Mouse (Mus musculus): ENCODE data around the gene Nt5dc2. TPM values are rescaled to one million over a fixed set of nuclear protein-coding genes. Genes with fewer than 3 reads are reported as not detected.

Gene Nt5dc2
- polyA plus RNA-seq, 1 experiment from 2014 or later, result 401 TPM

DNA sequence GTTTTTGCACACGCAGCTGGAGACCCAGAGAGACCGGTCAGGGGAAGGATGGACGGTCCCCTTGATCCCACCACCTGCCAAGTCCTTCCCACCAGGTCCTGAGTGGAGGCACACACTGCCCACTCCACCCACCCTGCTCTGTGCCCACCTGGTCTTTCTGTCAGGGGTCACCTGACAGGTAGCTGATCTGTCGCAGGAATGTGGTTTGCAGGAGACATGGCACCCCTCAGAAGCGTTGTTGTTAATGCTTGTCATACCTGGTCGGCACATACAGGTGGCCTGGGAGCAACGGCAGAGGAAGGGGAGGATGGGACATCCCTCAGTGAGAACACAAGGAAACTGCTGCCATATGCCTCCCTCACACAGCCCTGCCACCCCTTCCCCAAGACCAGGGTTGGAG, 30.3 kb downstream of the Nt5dc2 start:
- no peak overlapping the region for H3K27ac ChIP-seq (ENCODE audit: low read depth, low read length)
- DNase-seq (ENCODE audit: low spot score) (no peak), ATAC-seq (replicated peaks; ENCODE audit: low FRiP score) (no peak)
- no peak overlapping the region for H3K4me3 ChIP-seq (ENCODE audit: low read depth, low read length)
- no peak overlapping the region for H3K9ac ChIP-seq (ENCODE audit: low read depth, low read length)
- H3K4me1 ChIP-seq (replicated peaks; ENCODE audit: control insufficient read depth, insufficient read depth, low read length), result peaks cover 19% of the 10 kb centered on the region
- 77% methylated on average over 7 of the region's 7 CpGs for WGBS
- H3K4me2 ChIP-seq, result no peak overlapping the region
- no peaks in the 10 kb centered on the region for H3K9me3 ChIP-seq (ENCODE audit: control insufficient read depth, low read length)
- no peaks in the 10 kb centered on the region for H3K27me3 ChIP-seq (replicated peaks; ENCODE audit: control insufficient read depth, insufficient read depth, low read length)
- H3K36me3 ChIP-seq (ENCODE audit: control insufficient read depth, insufficient read depth, low read length), result no peaks in the 10 kb centered on the region

GRCm38 (mm10) chr14:31161638-31162037, 30.8 kb downstream of the Nt5dc2 start:
- 79% methylated on average over 10 of the region's 10 CpGs for WGBS
- Histone ChIP-seq H3K4me3 (ENCODE audit: low read depth, low read length) (no peak overlapping the region), H3K9ac (ENCODE audit: low read depth, low read length) (no peak overlapping the region), H3K27me3 (replicated peaks; ENCODE audit: control insufficient read depth, insufficient read depth, low read length) (no peaks in the 10 kb centered on the region), H3K4me2 (no peak overlapping the region), H3K9me3 (ENCODE audit: control insufficient read depth, low read length) (no peaks in the 10 kb centered on the region), H3K27ac (ENCODE audit: low read depth, low read length) (no peak overlapping the region), H3K4me1 (replicated peaks; ENCODE audit: control insufficient read depth, insufficient read depth, low read length) (peaks cover 22% of the 10 kb centered on the region), H3K36me3 (ENCODE audit: control insufficient read depth, insufficient read depth, low read length) (no peaks in the 10 kb centered on the region)
- ATAC-seq (replicated peaks; ENCODE audit: low FRiP score) (no peak), DNase-seq (ENCODE audit: low spot score) (no peak)

DNA sequence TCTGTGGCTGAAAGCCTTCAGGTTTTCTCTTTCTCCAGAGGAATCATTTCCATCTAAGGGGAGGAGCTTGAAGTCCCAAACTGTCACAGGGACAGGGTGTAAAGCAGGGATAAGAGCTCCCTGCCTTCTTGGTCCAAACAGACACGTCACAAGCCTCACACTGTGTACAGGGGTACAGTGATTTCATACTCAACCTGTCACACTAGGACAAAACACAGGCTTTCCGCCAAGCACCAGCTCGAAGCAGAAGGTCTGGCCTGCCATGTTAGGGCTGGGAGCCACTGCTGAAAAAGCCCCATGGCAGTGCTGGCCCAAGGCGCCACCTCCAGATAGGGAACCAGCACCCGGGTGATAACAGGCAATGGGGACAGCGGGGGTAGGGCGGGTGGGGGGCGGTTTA, 33.2 kb downstream of the Nt5dc2 start:
- ATAC-seq (replicated peaks; ENCODE audit: low FRiP score) (no peak; the same call in 1 of the 2 replicates), DNase-seq (ENCODE audit: low spot score) (no peak)
- Histone ChIP-seq H3K36me3 (ENCODE audit: control insufficient read depth, insufficient read depth, low read length) (no peaks in the 10 kb centered on the region), H3K4me1 (replicated peaks; ENCODE audit: control insufficient read depth, insufficient read depth, low read length) (peaks cover 24% of the 10 kb centered on the region), H3K9me3 (ENCODE audit: control insufficient read depth, low read length) (no peaks in the 10 kb centered on the region), H3K4me3 (ENCODE audit: low read depth, low read length) (no peak overlapping the region), H3K4me2 (no peak overlapping the region), H3K27me3 (replicated peaks; ENCODE audit: control insufficient read depth, insufficient read depth, low read length) (peaks cover 7% of the 10 kb centered on the region; the same call in 1 of the 2 replicates), H3K27ac (ENCODE audit: low read depth, low read length) (no peak overlapping the region), H3K9ac (ENCODE audit: low read depth, low read length) (no peak overlapping the region)
- 43% methylated on average over 8 of the region's 8 CpGs for WGBS

- H3K36me3 ChIP-seq (ENCODE audit: control insufficient read depth, insufficient read depth, low read length), result 0 out of 2 replicates have a peak, but pooled peaks cover under 1% of the 10 kb centered on the region
- DNase-seq (ENCODE audit: low spot score) (no peak), ATAC-seq (replicated peaks; ENCODE audit: low FRiP score) (no peak)
- H3K27me3 ChIP-seq (replicated peaks; ENCODE audit: control insufficient read depth, insufficient read depth, low read length), result peaks cover 7% of the 10 kb centered on the region; the same call in 1 of the 2 replicates
- no peak overlapping the region for H3K27ac ChIP-seq (ENCODE audit: low read depth, low read length)
- H3K9ac ChIP-seq (ENCODE audit: low read depth, low read length), result no peak overlapping the region
- H3K4me3 ChIP-seq (ENCODE audit: low read depth, low read length), result no peak overlapping the region
- peaks cover 24% of the 10 kb centered on the region for H3K4me1 ChIP-seq (replicated peaks; ENCODE audit: control insufficient read depth, insufficient read depth, low read length)
- no peaks in the 10 kb centered on the region for H3K9me3 ChIP-seq (ENCODE audit: control insufficient read depth, low read length)
- WGBS, result 77% methylated on average over 2 of the region's 2 CpGs
- H3K4me2 ChIP-seq, result no peak overlapping the region
Measured at GRCm38 (mm10) chr14:31165010-31165409, 34.2 kb downstream of the Nt5dc2 start.

DNA sequence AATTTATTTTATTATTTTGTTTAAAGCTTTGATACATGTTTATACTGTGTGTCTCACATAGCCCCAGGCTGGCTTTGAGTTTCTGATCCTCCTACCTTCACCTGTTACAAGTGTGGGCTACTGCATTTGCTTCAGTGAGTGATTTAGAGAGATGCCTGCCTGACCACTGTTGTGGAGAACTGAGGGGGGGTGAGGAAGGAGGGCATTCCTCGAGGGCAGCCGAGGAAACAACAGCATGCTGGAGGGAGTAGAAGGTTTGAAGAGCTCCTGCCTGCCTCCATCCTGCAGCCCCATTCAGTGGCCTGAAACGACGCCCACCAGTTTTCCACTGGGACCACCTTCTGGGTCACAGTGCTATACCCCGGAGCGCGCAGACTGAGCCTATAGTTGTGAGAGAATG, 34.6 kb downstream of the Nt5dc2 start:
- Histone ChIP-seq H3K27me3 (replicated peaks; ENCODE audit: control insufficient read depth, insufficient read depth, low read length) (peaks cover 7% of the 10 kb centered on the region; the same call in 1 of the 2 replicates), H3K4me2 (no peak overlapping the region)
- ATAC-seq (replicated peaks; ENCODE audit: low FRiP score), result no peak

DNA sequence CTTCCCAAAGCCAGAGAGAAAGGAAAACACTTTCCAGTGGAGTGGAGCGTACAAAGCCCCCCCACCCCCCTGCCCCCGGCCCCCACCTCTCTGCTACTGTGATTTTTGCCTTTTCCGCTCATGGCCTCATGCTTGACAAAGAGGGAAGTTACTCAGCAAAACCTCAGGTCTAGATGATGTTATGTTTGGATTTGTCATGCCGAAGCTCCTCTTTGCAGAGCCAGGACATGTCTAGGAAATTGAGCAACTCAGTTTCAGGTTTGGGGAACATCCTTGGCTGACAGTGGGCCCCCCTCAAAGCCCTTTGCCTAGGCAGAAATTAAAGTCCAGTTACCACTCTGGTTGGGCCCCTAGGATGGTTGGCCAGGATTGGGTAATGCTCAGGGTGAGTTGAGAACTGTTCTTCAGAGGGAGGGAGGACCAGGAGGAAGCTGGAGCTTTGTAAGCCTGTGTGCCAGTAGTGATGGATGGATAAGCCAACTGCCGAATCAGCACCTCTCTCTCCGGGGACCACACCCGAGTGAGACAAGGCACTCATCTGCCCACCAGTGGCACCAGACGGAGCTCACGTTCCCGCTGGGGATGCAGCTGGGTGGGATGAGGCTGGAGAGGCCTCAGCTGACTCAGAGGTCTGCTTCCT, 35.3 kb downstream of the Nt5dc2 start:
- ATAC-seq (replicated peaks; ENCODE audit: low FRiP score) (no peak), DNase-seq (ENCODE audit: low spot score) (no peak)
- WGBS, result 22% methylated on average over 10 of the region's 10 CpGs
- peaks cover 24% of the 10 kb centered on the region for H3K4me1 ChIP-seq (replicated peaks; ENCODE audit: control insufficient read depth, insufficient read depth, low read length)
- no peaks in the 10 kb centered on the region for H3K9me3 ChIP-seq (ENCODE audit: control insufficient read depth, low read length)
- H3K36me3 ChIP-seq (ENCODE audit: control insufficient read depth, insufficient read depth, low read length), result peaks cover 10% of the 10 kb centered on the region; the same call in 1 of the 2 replicates
- H3K27me3 ChIP-seq (replicated peaks; ENCODE audit: control insufficient read depth, insufficient read depth, low read length), result peaks cover 7% of the 10 kb centered on the region; the same call in 1 of the 2 replicates
- no peak overlapping the region for H3K27ac ChIP-seq (ENCODE audit: low read depth, low read length)
- H3K4me3 ChIP-seq (ENCODE audit: low read depth, low read length), result peak overlapping the region; percentile 28
- peak overlapping the region; percentile 35 for H3K4me2 ChIP-seq
- no peak overlapping the region for H3K9ac ChIP-seq (ENCODE audit: low read depth, low read length)

More for the DNA sequence above, 34.6 kb downstream of the Nt5dc2 start:
- Histone ChIP-seq H3K9me3 (ENCODE audit: control insufficient read depth, low read length) (no peaks in the 10 kb centered on the region), H3K4me1 (replicated peaks; ENCODE audit: control insufficient read depth, insufficient read depth, low read length) (peaks cover 24% of the 10 kb centered on the region), H3K27ac (ENCODE audit: low read depth, low read length) (no peak overlapping the region), H3K36me3 (ENCODE audit: control insufficient read depth, insufficient read depth, low read length) (peaks cover 5% of the 10 kb centered on the region; the same call in 1 of the 2 replicates), H3K9ac (ENCODE audit: low read depth, low read length) (no peak overlapping the region), H3K4me3 (ENCODE audit: low read depth, low read length) (no peak overlapping the region)
- WGBS, result 54% methylated on average over 7 of the region's 7 CpGs
- no peak for DNase-seq (ENCODE audit: low spot score)

GRCm38 (mm10) chr14:31166827-31167226, 36.0 kb downstream of the Nt5dc2 start:
- H3K27ac ChIP-seq (ENCODE audit: low read depth, low read length), result no peak overlapping the region
- ATAC-seq (replicated peaks; ENCODE audit: low FRiP score), result no peak
- no peaks in the 10 kb centered on the region for H3K9me3 ChIP-seq (ENCODE audit: control insufficient read depth, low read length)
- H3K4me1 ChIP-seq (replicated peaks; ENCODE audit: control insufficient read depth, insufficient read depth, low read length), result peaks cover 24% of the 10 kb centered on the region
- 55% methylated on average over 9 of the region's 9 CpGs for WGBS
- peaks cover 17% of the 10 kb centered on the region for H3K36me3 ChIP-seq (ENCODE audit: control insufficient read depth, insufficient read depth, low read length)
- peak overlapping the region; percentile 13; the same call in 1 of the 2 replicates for H3K9ac ChIP-seq (ENCODE audit: low read depth, low read length)
- H3K4me3 ChIP-seq (ENCODE audit: low read depth, low read length), result peak overlapping the region; percentile 28
- DNase-seq (ENCODE audit: low spot score), result no peak
- peaks cover 7% of the 10 kb centered on the region; the same call in 1 of the 2 replicates for H3K27me3 ChIP-seq (replicated peaks; ENCODE audit: control insufficient read depth, insufficient read depth, low read length)
- H3K4me2 ChIP-seq, result peak overlapping the region; percentile 35

- H3K4me2 ChIP-seq, result peak within 1 kb of the TSS; percentile 35
- peaks cover 24% of the 10 kb centered on the region for H3K4me1 ChIP-seq (replicated peaks; ENCODE audit: control insufficient read depth, insufficient read depth, low read length)
- no peaks in the 10 kb centered on the region for H3K9me3 ChIP-seq (ENCODE audit: control insufficient read depth, low read length)
- DNase-seq (ENCODE audit: low spot score) (no peak), ATAC-seq (replicated peaks; ENCODE audit: low FRiP score) (no peak)
- H3K27ac ChIP-seq (ENCODE audit: low read depth, low read length), result no peak within 1 kb of the TSS
- no peak within 1 kb of the TSS for H3K9ac ChIP-seq (ENCODE audit: low read depth, low read length)
- H3K4me3 ChIP-seq (ENCODE audit: low read depth, low read length), result peak within 1 kb of the TSS; percentile 28
- peaks cover 33% of the 10 kb centered on the region for H3K36me3 ChIP-seq (ENCODE audit: control insufficient read depth, insufficient read depth, low read length)
- peaks cover 7% of the 10 kb centered on the region; the same call in 1 of the 2 replicates for H3K27me3 ChIP-seq (replicated peaks; ENCODE audit: control insufficient read depth, insufficient read depth, low read length)
- WGBS, result 19% methylated on average over 10 of the region's 10 CpGs
Measured at GRCm38 (mm10) chr14:31168425-31168824, 37.6 kb downstream of the Nt5dc2 start, which contains the start of gene Stab1. TSS of gene Stab1 (minus strand) at chr14:31168641.

GRCm38 (mm10) chr14:31169508-31169907, 38.7 kb downstream of the Nt5dc2 start:
- Histone ChIP-seq H3K27me3 (replicated peaks; ENCODE audit: control insufficient read depth, insufficient read depth, low read length) (peaks cover 7% of the 10 kb centered on the region; the same call in 1 of the 2 replicates), H3K9ac (ENCODE audit: low read depth, low read length) (no peak overlapping the region), H3K4me1 (replicated peaks; ENCODE audit: control insufficient read depth, insufficient read depth, low read length) (peaks cover 17% of the 10 kb centered on the region), H3K9me3 (ENCODE audit: control insufficient read depth, low read length) (no peaks in the 10 kb centered on the region), H3K4me2 (no peak overlapping the region), H3K4me3 (ENCODE audit: low read depth, low read length) (no peak overlapping the region), H3K36me3 (ENCODE audit: control insufficient read depth, insufficient read depth, low read length) (peaks cover 44% of the 10 kb centered on the region), H3K27ac (ENCODE audit: low read depth, low read length) (no peak overlapping the region)
- WGBS, result 37% methylated on average over 6 of the region's 6 CpGs
- no peak for ATAC-seq (replicated peaks; ENCODE audit: low FRiP score)
- no peak for DNase-seq (ENCODE audit: low spot score)

All from liver, embryonic 11.5 days (tissue).